Mouse (Mus musculus) urinary bladder, postnatal 14 days (tissue): Measurements from ENCODE around the gene Hnrnpul1.

Experiments
- DNase-seq: peaks from one replicate; pipeline ENCODE4 v3.0.0; 2021; ENCODE audit warnings: low spot score

Gene Hnrnpul1

GRCm38 (mm10) chr7:25719761-25720610, 34.6 kb downstream of the Hnrnpul1 start:
- DNase-seq: peak; percentile 71

DNA sequence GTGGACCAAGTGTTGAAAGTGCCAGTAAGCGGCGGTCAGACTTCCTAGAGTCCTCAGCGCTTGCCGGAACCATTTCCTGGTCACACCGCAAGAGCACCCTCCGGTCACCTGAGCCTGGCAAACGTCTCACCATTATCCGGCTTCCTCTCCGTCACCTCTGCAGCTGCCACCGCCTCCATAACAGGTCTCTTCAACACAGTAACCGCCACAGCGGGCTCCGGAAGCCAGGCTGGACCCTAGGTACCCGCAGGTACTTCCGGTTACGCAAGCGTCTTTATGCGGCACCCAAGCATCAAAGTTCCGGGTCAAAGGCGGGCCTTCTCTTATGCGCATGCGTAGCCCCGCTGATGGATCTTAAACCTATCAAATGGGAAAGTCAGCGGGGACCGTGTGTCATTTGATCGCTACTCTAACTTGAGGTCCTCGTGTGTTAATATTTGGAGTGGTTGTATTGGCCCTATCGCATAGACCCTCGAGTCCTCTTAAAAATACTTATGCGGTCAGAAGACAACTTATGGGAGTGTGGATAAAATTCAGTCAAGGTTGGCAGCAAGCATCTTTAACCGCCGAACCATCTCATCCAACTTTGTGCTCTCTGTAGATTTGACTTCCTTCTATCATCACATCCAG, 35.7 kb downstream of the Hnrnpul1 start, which contains the start of gene Ccdc97:
TSS of gene Ccdc97 (minus strand) at position 301 of the 630 bp plus-strand sequence.
- peak; percentile 93 for DNase-seq

- DNase-seq: no peak
Observed at GRCm38 (mm10) chr7:25717478-25717877, 37.1 kb downstream of the Hnrnpul1 start.

- DNase-seq: no peak
Observed at GRCm38 (mm10) chr7:25715731-25716271, 38.8 kb downstream of the Hnrnpul1 start.

DNA sequence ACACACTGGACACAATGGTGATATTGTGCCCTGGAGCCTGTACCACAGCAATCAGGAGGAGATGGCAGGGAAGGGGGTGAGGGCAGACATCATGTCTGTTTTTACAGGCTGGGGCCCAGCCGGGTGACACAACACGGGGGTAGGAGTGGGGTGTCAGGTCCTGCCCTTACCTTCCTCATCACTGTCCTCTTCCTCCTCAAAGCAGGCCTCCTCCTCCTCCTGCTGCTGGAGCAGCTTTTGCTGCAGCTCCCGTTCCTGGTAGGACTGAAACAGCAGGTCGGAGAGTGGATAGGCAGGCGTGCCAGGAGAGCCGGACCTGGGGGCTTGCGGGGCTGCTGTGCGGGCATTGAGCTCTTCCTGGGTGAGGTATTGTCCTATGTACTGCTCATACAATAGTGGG, 40.0 kb downstream of the Hnrnpul1 start:
- no peak for DNase-seq

DNA sequence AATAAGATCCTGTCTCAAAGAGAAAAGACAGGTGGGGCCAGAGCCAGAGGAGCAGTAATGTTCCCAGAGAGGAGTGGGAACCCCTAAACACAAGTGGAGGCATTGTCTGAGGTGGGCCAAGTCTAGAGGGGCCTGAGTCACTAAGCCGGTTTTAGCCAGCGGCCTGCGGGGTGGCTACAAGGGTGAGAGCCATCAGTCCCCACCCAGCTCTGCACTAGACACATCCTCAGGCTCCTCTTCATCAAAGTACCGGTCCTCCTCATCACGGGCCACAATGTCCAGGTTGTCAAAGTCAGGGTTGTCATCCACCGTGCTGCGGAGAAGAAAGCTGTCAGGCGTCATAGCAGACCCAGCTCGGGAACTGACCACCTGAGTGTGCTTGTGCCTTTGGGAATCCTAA, 41.8 kb downstream of the Hnrnpul1 start:
- no peak for DNase-seq

GRCm38 (mm10) chr7:25711731-25712197, 42.8 kb downstream of the Hnrnpul1 start:
- DNase-seq: peak; percentile 70

DNA sequence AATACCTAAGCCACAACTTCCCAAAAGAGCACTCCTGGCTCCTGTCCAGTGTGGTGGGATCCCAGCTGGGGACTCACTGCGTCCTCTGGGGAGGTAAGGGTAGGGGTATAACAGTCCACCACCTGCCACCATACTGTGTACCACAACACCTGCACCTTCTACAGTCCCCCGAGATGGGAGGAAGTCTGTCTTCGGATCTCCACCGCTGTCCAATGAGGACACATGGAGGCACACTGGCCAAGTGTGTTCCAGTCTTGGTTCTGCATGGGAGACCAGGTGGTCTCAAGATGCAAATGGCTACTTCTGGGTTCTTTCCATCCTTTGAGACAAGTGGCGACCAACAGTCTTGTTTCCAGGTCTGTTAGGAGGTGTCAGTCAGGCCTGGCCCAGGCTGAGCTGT, 43.4 kb downstream of the Hnrnpul1 start:
- DNase-seq: no peak

DNA sequence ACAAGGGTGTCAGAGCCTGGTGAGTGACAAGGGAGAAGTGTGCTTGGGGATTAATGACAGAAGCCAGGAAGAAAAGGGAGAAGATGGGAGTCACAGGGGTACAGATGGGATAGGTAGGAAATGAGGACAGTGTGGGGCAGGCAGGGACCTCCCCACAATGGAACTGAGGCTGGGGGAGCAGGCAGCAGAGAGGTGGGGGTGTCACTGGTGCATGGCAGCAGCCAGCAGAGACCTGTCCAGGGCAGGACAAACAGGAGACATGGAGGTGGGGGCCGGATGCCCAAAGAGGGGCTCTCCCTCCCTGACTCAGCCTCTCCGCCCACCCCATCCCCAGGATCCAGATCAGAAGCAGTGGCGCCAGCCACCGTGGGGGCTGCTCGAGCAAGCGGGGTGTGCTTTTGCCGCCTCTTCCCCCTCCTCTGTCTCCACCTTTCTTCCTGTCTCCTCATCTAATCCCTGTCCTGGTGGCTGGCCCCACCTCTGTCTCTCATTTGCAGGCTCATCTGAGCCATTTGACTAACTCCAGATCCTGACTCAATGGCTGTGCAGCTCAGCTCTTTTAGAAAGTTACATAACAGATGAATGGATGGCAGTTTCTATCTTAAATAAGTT, 43.9 kb downstream of the Hnrnpul1 start:
- DNase-seq: no peak

DNA sequence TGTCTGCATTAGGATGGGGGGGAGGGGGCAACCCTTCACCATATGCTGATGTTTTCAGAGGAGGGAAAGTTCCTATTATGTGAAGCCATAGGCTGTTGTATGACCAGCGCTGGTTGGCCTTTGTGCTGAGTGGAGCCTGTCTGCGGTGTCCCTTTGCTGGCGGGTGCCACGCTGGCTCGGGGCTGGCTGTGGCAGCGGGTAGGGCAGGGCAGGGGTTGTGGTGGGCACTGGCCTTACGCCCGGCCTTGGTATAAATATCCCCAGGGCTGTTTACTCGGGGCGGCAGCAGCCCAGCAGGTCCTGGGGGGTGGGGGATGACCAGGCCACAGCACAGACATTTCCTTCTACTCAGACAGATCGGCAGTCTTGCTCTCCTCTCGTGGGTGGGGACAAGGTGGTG, 44.6 kb downstream of the Hnrnpul1 start:
- DNase-seq: peak; percentile 37

DNA sequence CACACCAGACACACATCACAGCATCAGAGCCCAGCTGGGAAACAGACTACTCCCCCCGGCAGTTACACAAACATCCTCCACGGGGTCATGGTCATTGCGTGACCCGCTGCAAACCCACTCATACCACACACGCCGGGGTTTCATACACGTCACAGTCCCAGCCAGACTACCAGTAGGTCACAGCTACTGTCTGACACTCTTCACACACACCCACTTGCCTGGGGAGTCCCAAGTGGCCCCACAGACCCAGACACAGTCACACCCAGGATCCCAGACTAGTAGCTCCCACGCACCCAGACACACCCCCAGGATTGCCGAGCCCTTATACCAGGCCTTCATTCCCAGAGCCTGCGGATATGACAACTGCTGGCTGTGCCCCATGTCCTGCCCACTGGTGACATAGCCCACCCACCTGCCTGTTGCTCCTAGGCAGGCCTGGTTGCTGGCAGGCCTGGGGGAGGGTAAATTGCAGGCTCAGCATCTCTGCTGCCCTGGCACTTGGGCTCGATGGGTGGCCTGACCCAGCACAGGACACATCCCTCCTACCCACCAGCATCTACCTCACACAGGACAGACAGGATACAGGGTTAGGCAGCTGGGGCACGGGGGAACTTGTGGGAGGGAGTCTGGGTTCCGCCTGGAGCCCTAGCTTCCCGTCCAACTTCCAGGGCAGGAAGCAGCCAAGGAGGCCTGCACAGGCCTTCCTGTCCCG, 46.8 kb downstream of the Hnrnpul1 start:
- DNase-seq: no peak

DNA sequence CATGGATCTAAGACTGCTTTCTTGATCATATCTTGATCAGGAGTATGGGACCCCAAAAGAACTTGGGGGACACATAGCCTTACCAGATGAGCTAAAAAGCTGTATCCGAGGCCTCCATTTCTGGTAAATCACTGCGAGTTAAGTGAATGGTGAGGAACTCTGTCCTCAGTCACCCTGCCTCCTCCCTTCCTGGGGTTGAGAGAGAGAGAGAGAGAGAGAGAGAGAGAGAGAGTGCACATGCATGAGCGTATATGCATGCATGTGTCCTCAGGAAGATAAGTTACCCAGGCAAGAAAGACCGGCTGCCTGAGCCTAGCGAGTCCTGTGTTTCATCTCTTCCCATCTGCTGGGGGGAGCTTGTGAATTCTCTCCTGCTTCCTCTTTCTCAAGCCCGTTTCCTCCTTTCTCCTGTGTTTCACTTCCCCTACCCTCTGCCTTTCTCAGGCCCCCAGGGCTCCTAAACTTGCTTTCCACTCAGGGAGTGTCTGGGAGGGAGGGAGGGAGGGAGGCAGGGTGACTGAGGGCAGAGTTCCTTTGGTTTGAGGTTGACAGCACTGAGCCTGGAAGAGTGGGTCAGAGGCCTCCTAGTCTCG, 47.9 kb downstream of the Hnrnpul1 start:
- DNase-seq: no peak

DNA sequence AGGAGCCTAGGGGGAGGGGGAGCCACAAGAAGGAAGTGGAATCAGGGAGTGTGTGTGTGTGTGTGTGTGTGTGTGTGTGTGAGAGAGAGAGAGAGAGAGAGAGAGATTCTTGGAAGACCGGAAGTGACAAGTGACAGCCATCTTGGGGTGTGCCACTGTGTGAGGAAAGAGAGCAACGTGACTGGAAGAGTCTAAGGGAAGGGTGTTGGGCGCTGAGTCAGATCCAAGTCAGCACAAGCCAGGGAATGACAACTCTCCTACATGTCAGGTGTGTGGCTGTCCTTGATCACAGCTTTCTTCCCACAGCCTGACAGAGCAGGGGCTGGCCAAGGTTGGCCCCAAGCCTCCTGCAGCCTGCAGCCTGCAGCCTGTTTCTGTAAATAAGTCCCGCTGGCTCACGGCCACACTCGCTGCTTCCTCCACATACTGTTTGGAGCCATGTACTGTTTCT, 48.7 kb downstream of the Hnrnpul1 start:
- peak; percentile 52 for DNase-seq

- DNase-seq: no peak
Observed at GRCm38 (mm10) chr7:25704716-25705364, 49.7 kb downstream of the Hnrnpul1 start.

- DNase-seq: peak; percentile 52
Observed at GRCm38 (mm10) chr7:25703793-25704494, 50.6 kb downstream of the Hnrnpul1 start.

DNA sequence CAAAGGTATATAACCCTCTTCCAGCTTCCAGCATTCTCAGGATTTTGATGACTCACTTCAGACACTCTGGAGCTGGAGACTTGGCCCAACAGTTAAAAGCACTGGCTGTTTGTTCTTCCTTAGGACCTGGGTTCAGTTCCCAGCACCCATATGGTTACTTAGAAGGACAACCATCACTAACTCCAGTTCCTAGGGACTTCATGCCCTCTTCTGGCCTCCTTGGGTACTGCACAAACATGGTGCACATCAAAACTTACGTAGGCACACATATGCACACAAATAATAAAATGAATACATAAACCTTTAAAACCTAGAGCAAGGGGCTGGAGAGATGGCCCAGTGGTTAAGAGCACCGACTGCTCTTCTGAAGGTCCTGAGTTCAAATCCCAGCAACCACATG, 52.2 kb downstream of the Hnrnpul1 start:
- no peak for DNase-seq

DNA sequence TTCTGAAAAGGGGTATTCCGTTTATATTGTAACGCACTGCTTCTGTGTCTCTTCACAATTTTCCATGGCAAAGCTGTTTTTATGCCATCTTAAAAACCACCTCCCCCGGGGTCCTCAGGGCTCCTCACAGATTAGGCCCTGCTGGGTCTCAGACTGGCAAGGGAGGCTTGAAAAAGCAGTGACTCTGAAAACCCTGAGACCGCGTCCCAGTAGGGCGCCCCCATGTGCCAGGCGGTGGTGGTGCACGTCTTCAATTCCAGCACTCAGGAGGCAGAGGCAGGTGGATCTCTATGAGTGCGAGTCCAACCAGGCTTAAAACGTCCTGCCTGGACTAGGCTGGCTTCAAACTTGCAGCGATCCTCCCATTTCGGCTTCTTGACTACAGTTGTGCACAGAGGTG, 53.8 kb downstream of the Hnrnpul1 start:
- no peak for DNase-seq

DNA sequence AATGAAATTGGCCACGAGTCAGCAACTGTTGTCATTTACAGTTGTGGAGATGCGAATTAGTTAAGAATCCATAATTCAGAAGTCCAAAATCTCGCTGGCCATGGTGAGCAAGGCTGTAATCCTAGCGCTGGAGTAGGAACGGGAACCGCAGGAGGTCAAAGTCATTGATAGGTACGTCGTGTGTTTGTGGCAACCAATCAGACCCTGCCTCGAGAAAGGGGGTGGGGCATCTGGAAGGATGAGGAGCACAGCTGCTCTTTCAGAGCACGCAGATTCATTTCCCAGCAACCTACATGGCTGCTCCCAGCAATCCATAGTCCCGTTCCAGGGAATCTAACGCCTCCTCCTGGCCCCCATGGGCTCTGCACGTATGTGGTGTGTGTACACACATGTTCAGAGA, 54.7 kb downstream of the Hnrnpul1 start:
- DNase-seq: no peak

GRCm38 (mm10) chr7:25694104-25694503, 60.5 kb downstream of the Hnrnpul1 start:
- DNase-seq: no peak

DNA sequence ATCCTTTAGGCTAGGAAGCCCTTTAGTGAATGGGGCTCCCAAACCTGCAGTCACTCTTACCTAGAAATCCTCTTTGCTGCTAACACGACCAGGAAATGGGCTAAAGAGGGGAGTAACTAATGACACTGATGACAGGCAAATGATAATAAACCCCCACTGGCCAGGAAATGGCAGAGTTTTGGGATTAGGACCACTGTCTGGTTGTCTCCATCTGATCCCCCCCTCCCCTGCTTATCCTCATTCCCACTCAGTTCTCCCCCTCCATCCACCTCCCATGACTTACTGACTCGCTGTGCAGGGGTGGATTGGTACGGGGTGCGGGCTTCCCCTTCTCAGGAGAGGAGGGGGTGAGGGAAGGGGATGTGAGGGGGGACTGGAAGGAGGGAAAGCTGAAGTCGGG, 64.5 kb downstream of the Hnrnpul1 start:
- no peak for DNase-seq
